Mouse (Mus musculus): ENCODE data around the gene Ccnb1. TPM values are rescaled to one million over a fixed set of nuclear protein-coding genes. Genes with fewer than 3 reads are reported as not detected.

Gene Ccnb1
- total and polyA plus RNA-seq, 2 experiments: 0.26 to 0.37 TPM

DNA sequence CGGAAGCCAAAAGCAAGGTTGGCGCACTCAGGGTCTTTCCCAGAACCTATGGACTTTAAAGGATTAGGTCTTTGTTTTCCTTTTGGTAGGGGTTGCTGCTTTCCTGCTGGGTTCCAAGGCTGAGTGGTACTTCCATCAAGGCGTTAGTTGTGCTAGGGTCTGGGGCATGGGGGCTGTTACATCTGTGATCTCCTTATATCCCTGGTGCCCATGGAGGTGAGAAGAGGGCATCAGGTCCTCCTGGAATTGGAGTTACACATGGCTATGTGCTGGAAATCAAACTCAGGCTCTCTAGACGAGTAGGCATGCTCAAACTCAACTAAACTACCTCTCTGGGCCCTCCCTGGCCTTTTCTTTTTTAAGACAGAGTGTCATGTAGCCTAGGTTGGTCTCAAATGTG lies 32.2 kb downstream of the Ccnb1 start:
- Histone ChIP-seq H3K36me3 (ENCODE audit: control insufficient read depth, insufficient read depth, low read length) (no peaks in the 10 kb centered on the region), H3K9ac (ENCODE audit: low read depth, low read length) (no peak overlapping the region), H3K27ac (replicated peaks; ENCODE audit: insufficient read depth, low read depth, low read length) (no peak overlapping the region), H3K79me2 (ENCODE audit: control insufficient read depth, insufficient read depth, low read length) (no peaks in the 10 kb centered on the region), H3K4me1 (ENCODE audit: control insufficient read depth, insufficient read depth, low read length) (no peaks in the 10 kb centered on the region), H3K27me3 (ENCODE audit: control insufficient read depth, insufficient read depth, low read length) (no peaks in the 10 kb centered on the region), H3K4me3 (ENCODE audit: insufficient read depth, low read depth, low read length) (no peak overlapping the region)
- DNase-seq (ENCODE audit: extremely low read depth, low read depth, low spot score): no peak
- TF ChIP-seq CTCF (IDR thresholded peaks at IDR 0.05; ENCODE audit: low read depth, low read length) (no peak), POLR2A (IDR thresholded peaks at IDR 0.05; ENCODE audit: extremely low read depth, insufficient read depth, low read length) (no peak)
- 81% methylated on average over 4 of the region's 4 CpGs for WGBS

DNA sequence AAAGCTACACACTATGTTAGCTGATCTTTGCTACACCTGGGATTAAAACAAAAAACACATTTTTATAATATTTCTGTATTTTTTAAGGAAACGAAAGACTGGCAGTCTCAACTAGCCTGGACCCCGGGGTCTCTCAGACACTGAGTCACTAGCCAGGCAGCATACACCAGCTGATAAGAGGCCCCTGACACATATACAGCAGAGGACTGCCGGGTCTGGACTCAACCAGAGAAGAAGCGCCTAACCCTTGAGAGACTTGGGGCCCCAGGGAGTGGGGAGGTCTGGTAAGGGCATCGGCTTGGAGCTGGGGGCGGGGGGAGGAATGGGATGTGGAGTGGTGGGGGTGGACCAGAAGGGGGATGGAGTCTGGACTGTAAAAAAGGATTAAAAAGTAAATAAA lies 33.4 kb downstream of the Ccnb1 start:
- Histone ChIP-seq H3K79me2 (ENCODE audit: control insufficient read depth, insufficient read depth, low read length) (no peaks in the 10 kb centered on the region), H3K27ac (replicated peaks; ENCODE audit: insufficient read depth, low read depth, low read length) (no peak overlapping the region), H3K4me1 (ENCODE audit: control insufficient read depth, insufficient read depth, low read length) (no peaks in the 10 kb centered on the region), H3K27me3 (ENCODE audit: control insufficient read depth, insufficient read depth, low read length) (no peaks in the 10 kb centered on the region), H3K9ac (ENCODE audit: low read depth, low read length) (no peak overlapping the region), H3K36me3 (ENCODE audit: control insufficient read depth, insufficient read depth, low read length) (no peaks in the 10 kb centered on the region), H3K4me3 (ENCODE audit: insufficient read depth, low read depth, low read length) (no peak overlapping the region)
- DNase-seq (ENCODE audit: extremely low read depth, low read depth, low spot score): no peak
- 81% methylated on average over 6 of the region's 6 CpGs for WGBS
- TF ChIP-seq CTCF (IDR thresholded peaks at IDR 0.05; ENCODE audit: low read depth, low read length): no peak

DNA sequence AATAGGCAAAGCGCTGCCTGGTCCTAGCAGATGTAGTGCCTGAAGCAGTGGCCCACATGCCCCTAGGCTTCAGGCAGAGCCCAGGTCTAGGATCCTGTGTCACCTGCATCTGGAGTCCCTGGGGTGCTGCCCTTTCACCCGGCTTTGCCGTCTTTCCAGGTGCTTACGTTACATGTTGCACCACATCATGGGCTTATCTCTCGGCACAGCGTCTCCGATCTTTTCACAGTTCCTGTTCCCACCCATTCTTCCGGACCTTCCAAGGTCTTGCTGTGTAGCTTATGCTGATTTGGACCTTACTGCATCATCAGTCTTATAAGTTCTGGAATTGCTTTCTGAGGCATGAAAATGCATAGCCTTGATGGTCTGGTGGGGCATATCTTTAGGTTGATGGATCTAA lies 33.8 kb downstream of the Ccnb1 start:
- WGBS: 78% methylated on average over 8 of the region's 8 CpGs
- Histone ChIP-seq H3K4me3 (ENCODE audit: insufficient read depth, low read depth, low read length) (no peak overlapping the region), H3K36me3 (ENCODE audit: control insufficient read depth, insufficient read depth, low read length) (no peaks in the 10 kb centered on the region), H3K4me1 (ENCODE audit: control insufficient read depth, insufficient read depth, low read length) (no peaks in the 10 kb centered on the region), H3K27ac (replicated peaks; ENCODE audit: insufficient read depth, low read depth, low read length) (no peak overlapping the region), H3K27me3 (ENCODE audit: control insufficient read depth, insufficient read depth, low read length) (no peaks in the 10 kb centered on the region), H3K9ac (ENCODE audit: low read depth, low read length) (no peak overlapping the region), H3K79me2 (ENCODE audit: control insufficient read depth, insufficient read depth, low read length) (no peaks in the 10 kb centered on the region)
- TF ChIP-seq CTCF (IDR thresholded peaks at IDR 0.05; ENCODE audit: low read depth, low read length) (no peak), POLR2A (IDR thresholded peaks at IDR 0.05; ENCODE audit: extremely low read depth, insufficient read depth, low read length) (no peak)
- no peak for DNase-seq (ENCODE audit: extremely low read depth, low read depth, low spot score)

DNA sequence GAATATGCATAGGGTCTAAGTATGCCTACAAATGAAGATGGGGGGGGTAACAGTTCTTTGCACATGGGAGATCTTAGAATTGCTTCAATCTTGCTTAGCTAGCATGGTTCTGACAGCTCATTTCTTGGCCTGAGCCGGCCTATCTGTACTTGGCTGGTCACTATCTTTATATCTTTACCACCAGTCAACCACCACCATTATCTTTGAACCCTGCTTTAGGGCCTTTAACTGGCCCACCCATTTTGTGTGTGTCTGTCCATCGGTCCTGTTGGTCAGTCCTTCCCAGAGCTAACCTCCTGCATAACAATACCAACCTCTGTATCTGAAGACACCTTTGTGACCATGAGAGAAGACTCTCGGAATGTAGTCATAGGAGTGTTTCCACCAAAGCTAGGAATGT lies 35.0 kb downstream of the Ccnb1 start:
- WGBS: 88% methylated on average over 3 of the region's 3 CpGs
- no peaks in the 10 kb centered on the region for H3K27me3 ChIP-seq (ENCODE audit: control insufficient read depth, insufficient read depth, low read length)
- no peaks in the 10 kb centered on the region for H3K4me1 ChIP-seq (ENCODE audit: control insufficient read depth, insufficient read depth, low read length)
- no peaks in the 10 kb centered on the region for H3K79me2 ChIP-seq (ENCODE audit: control insufficient read depth, insufficient read depth, low read length)
- no peak overlapping the region for H3K4me3 ChIP-seq (ENCODE audit: insufficient read depth, low read depth, low read length)
- no peaks in the 10 kb centered on the region for H3K36me3 ChIP-seq (ENCODE audit: control insufficient read depth, insufficient read depth, low read length)
- no peak overlapping the region for H3K27ac ChIP-seq (replicated peaks; ENCODE audit: insufficient read depth, low read depth, low read length)
- TF ChIP-seq POLR2A (IDR thresholded peaks at IDR 0.05; ENCODE audit: extremely low read depth, insufficient read depth, low read length): no peak
- no peak for TF ChIP-seq CTCF (IDR thresholded peaks at IDR 0.05; ENCODE audit: low read depth, low read length)
- DNase-seq (ENCODE audit: extremely low read depth, low read depth, low spot score): no peak
- no peak overlapping the region for H3K9ac ChIP-seq (ENCODE audit: low read depth, low read length)

DNA sequence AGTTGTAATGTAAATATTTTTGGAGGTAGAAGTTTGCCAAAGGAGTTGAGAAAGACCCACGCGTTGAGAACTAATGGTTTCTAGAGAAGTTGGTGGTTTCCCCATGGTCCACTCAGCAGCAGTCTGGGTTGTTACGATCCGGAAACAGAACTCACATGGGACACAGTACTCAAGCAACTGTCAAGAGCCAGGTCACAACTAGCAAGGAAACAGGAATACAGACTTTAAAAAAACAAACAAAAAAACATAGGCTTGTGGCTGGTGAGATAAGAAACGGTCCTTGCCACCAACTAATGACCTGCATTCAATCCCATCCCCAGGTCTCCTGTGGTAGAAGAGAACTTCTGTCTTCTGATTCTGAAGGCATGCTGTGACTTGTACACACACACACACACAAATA lies 35.6 kb downstream of the Ccnb1 start:
- TF ChIP-seq CTCF (IDR thresholded peaks at IDR 0.05; ENCODE audit: low read depth, low read length) (no peak), POLR2A (IDR thresholded peaks at IDR 0.05; ENCODE audit: extremely low read depth, insufficient read depth, low read length) (no peak)
- H3K4me3 ChIP-seq (ENCODE audit: insufficient read depth, low read depth, low read length): no peak overlapping the region
- WGBS: 70% methylated on average over 5 of the region's 5 CpGs
- no peak overlapping the region for H3K9ac ChIP-seq (ENCODE audit: low read depth, low read length)
- no peaks in the 10 kb centered on the region for H3K36me3 ChIP-seq (ENCODE audit: control insufficient read depth, insufficient read depth, low read length)
- DNase-seq (ENCODE audit: extremely low read depth, low read depth, low spot score): no peak
- H3K27me3 ChIP-seq (ENCODE audit: control insufficient read depth, insufficient read depth, low read length): no peaks in the 10 kb centered on the region
- no peaks in the 10 kb centered on the region for H3K79me2 ChIP-seq (ENCODE audit: control insufficient read depth, insufficient read depth, low read length)
- H3K27ac ChIP-seq (replicated peaks; ENCODE audit: insufficient read depth, low read depth, low read length): no peak overlapping the region
- H3K4me1 ChIP-seq (ENCODE audit: control insufficient read depth, insufficient read depth, low read length): no peaks in the 10 kb centered on the region; the same call in 1 of the 2 replicates

DNA sequence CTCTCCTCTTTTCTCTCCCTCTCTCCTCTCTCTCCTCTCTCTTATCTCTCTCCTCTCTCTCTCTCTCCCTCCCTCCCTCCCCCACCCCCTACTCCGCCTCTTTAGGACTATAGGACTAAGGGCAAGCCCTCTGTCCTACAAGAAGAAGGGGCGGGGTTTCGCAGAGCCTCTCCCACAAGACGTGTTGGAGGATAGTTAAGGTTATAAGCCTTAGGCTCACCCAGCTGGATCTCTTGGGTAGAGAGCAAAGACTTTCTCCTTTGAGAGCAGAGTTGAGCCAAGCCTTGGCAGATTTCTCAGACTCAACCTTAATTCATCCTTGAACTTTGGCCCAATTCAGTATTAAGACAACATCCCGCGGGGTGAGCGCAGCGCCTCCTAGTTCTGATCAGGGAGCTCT lies 37.7 kb downstream of the Ccnb1 start:
- H3K9ac ChIP-seq (ENCODE audit: low read depth, low read length): no peak overlapping the region
- DNase-seq (ENCODE audit: extremely low read depth, low read depth, low spot score): no peak
- no peak overlapping the region for H3K27ac ChIP-seq (replicated peaks; ENCODE audit: insufficient read depth, low read depth, low read length)
- H3K79me2 ChIP-seq (ENCODE audit: control insufficient read depth, insufficient read depth, low read length): no peaks in the 10 kb centered on the region
- H3K36me3 ChIP-seq (ENCODE audit: control insufficient read depth, insufficient read depth, low read length): no peaks in the 10 kb centered on the region
- WGBS: 82% methylated on average over 8 of the region's 8 CpGs
- H3K4me3 ChIP-seq (ENCODE audit: insufficient read depth, low read depth, low read length): no peak overlapping the region
- H3K4me1 ChIP-seq (ENCODE audit: control insufficient read depth, insufficient read depth, low read length): peaks cover 4% of the 10 kb centered on the region
- no peak for TF ChIP-seq CTCF (IDR thresholded peaks at IDR 0.05; ENCODE audit: low read depth, low read length)
- TF ChIP-seq POLR2A (IDR thresholded peaks at IDR 0.05; ENCODE audit: extremely low read depth, insufficient read depth, low read length): no peak
- H3K27me3 ChIP-seq (ENCODE audit: control insufficient read depth, insufficient read depth, low read length): no peaks in the 10 kb centered on the region
